Mouse (Mus musculus): Measurements from ENCODE around the gene Unc80. TPM values are rescaled to one million over a fixed set of nuclear protein-coding genes. Genes with fewer than 3 reads are reported as not detected.
A peak's percentile ranks its signal among the peaks of the same experiment; 100 is the strongest.

Gene Unc80
- polyA plus RNA-seq, 1 experiment from 2014 or later = 0.18 TPM

DNA sequence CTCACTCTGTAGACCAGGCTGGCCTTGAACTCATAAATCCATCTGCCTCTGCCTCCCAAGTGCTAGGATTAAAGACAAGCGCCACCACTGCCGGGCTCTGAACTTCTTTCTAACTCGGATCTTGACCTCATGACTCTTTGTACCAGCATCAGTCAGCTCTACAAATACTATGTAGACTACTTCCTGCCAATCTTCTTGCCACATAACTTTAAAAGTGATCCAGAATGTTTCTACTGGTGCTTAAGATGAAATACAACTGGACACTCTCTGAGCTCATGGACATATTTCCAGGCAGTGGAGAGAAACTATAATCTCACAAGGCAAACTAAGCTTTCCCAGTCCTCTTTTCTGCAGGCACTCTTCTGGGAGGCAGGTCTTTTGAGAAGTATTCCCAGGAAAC, 8.8 kb upstream of the Unc80 start:
- no peak overlapping the region for H3K27ac ChIP-seq (ENCODE audit: low read depth, low read length)
- DNase-seq (ENCODE audit: low spot score) (no peak), ATAC-seq (replicated peaks; ENCODE audit: low FRiP score) (no peak)
- H3K27me3 ChIP-seq (replicated peaks; ENCODE audit: control insufficient read depth, insufficient read depth, low read length) = no peaks in the 10 kb centered on the region
- H3K4me1 ChIP-seq (replicated peaks; ENCODE audit: control insufficient read depth, insufficient read depth, low read length) = no peaks in the 10 kb centered on the region
- 69% methylated on average over 3 of the region's 3 CpGs for WGBS
- H3K9me3 ChIP-seq (ENCODE audit: control insufficient read depth, low read length) = no peaks in the 10 kb centered on the region
- no peak overlapping the region for H3K9ac ChIP-seq (ENCODE audit: low read depth, low read length)
- no peaks in the 10 kb centered on the region for H3K36me3 ChIP-seq (ENCODE audit: control insufficient read depth, insufficient read depth, low read length)
- no peak overlapping the region for H3K4me3 ChIP-seq (ENCODE audit: low read depth, low read length)
- no peak overlapping the region for H3K4me2 ChIP-seq

DNA sequence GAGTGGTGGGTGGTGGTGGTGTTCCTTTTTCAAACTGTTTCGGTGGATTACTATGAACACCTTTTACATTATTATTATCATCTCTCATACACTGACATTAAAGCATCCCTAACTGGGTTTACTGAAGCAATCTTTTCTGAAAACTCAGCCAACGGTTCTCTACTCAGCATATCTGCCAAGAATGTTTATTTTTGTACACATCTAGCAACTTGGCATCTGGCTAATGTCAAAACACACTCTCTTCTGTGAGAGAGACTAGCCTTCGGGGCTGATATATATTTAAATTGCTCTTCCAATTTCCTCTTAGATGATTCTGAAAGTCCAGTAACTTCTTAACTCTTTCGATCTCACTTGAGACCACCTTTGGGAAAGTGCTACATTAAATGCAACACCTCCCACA, 7.3 kb upstream of the Unc80 start:
- no peak overlapping the region for H3K27ac ChIP-seq (ENCODE audit: low read depth, low read length)
- no peak overlapping the region for H3K4me3 ChIP-seq (ENCODE audit: low read depth, low read length)
- ATAC-seq (replicated peaks; ENCODE audit: low FRiP score) = no peak
- H3K9ac ChIP-seq (ENCODE audit: low read depth, low read length) = no peak overlapping the region
- H3K9me3 ChIP-seq (ENCODE audit: control insufficient read depth, low read length) = no peaks in the 10 kb centered on the region
- H3K36me3 ChIP-seq (ENCODE audit: control insufficient read depth, insufficient read depth, low read length) = no peaks in the 10 kb centered on the region
- DNase-seq (ENCODE audit: low spot score) = no peak
- H3K4me1 ChIP-seq (replicated peaks; ENCODE audit: control insufficient read depth, insufficient read depth, low read length) = no peaks in the 10 kb centered on the region
- no peaks in the 10 kb centered on the region for H3K27me3 ChIP-seq (replicated peaks; ENCODE audit: control insufficient read depth, insufficient read depth, low read length)
- no peak overlapping the region for H3K4me2 ChIP-seq
- 66% methylated on average over 4 of the region's 4 CpGs for WGBS

DNA sequence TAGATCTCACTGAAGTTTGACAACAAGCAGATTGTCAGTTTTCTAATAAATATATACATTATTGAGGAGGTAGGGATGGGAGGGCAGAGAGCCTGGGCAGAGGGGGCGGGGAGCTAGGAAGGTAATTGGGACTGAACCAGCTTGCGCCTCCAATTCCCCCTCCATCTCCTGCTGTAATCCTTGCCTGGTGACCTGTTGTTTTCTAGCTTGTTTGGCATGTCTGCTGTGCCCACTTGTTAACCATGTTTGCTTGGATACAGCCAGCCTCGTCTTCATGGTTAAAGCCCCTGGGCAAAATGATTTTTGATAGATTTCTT, 495 bp downstream of the Unc80 start:
- Histone ChIP-seq H3K4me1 (replicated peaks; ENCODE audit: control insufficient read depth, insufficient read depth, low read length) (no peaks in the 10 kb centered on the region), H3K4me3 (ENCODE audit: low read depth, low read length) (peak overlapping the region; percentile 54; the same call in 1 of the 2 replicates), H3K9ac (ENCODE audit: low read depth, low read length) (no peak overlapping the region), H3K27me3 (replicated peaks; ENCODE audit: control insufficient read depth, insufficient read depth, low read length) (peaks cover 16% of the 10 kb centered on the region), H3K36me3 (ENCODE audit: control insufficient read depth, insufficient read depth, low read length) (no peaks in the 10 kb centered on the region), H3K9me3 (ENCODE audit: control insufficient read depth, low read length) (no peaks in the 10 kb centered on the region), H3K27ac (ENCODE audit: low read depth, low read length) (no peak overlapping the region), H3K4me2 (peak overlapping the region; percentile 64)
- no peak for ATAC-seq (replicated peaks; ENCODE audit: low FRiP score)
- 19% methylated on average over 3 of the region's 3 CpGs for WGBS
- DNase-seq (ENCODE audit: low spot score) = no peak

DNA sequence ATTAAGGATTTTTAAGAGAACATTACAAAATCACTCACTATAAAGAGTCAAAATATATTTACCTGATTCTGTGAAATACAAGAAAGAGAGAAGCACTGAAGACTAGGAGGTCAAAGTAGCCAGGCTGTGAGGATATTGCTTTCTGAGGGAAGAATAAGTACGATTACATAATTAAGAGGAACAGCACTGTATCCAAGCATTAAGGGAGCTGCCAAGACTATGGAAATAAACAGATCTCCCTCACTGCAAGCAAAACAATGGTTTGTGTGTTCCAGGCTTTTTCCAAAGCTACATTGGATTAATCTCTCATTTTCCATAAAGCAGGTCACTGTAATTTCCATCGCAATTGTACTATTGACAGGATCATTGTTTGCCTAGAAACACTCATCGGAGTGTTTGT, 14.6 kb downstream of the Unc80 start:
- H3K9ac ChIP-seq (ENCODE audit: low read depth, low read length) = no peak overlapping the region
- no peak overlapping the region for H3K4me2 ChIP-seq
- ATAC-seq (replicated peaks; ENCODE audit: low FRiP score) (no peak), DNase-seq (ENCODE audit: low spot score) (no peak)
- WGBS = 88% methylated on average over 3 of the region's 3 CpGs
- H3K4me3 ChIP-seq (ENCODE audit: low read depth, low read length) = no peak overlapping the region
- no peaks in the 10 kb centered on the region for H3K4me1 ChIP-seq (replicated peaks; ENCODE audit: control insufficient read depth, insufficient read depth, low read length)
- no peak overlapping the region for H3K27ac ChIP-seq (ENCODE audit: low read depth, low read length)
- no peaks in the 10 kb centered on the region for H3K36me3 ChIP-seq (ENCODE audit: control insufficient read depth, insufficient read depth, low read length)
- H3K27me3 ChIP-seq (replicated peaks; ENCODE audit: control insufficient read depth, insufficient read depth, low read length) = no peaks in the 10 kb centered on the region
- no peaks in the 10 kb centered on the region for H3K9me3 ChIP-seq (ENCODE audit: control insufficient read depth, low read length)

DNA sequence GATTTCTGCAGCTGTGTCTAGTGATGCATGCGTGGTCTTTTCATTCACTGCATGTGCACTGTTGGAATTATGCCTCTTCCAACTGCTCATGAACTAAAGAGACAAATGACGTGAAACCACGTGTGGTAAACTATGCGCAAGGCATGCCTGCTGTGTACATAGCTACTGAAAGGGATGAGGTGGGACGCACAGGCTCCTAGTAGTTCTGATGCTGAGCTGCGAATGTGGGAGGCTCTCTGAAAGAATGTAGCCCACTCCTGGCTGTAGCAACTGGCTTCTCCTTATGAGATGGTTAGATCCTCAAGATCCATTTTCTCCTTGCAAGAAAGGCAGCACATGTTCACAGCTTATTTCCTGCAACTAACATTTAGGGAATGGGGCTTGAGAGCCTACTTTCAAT, 24.9 kb downstream of the Unc80 start:
- Histone ChIP-seq H3K9ac (ENCODE audit: low read depth, low read length) (no peak overlapping the region), H3K36me3 (ENCODE audit: control insufficient read depth, insufficient read depth, low read length) (no peaks in the 10 kb centered on the region), H3K27ac (ENCODE audit: low read depth, low read length) (no peak overlapping the region), H3K4me2 (no peak overlapping the region), H3K4me3 (ENCODE audit: low read depth, low read length) (no peak overlapping the region), H3K4me1 (replicated peaks; ENCODE audit: control insufficient read depth, insufficient read depth, low read length) (no peaks in the 10 kb centered on the region), H3K9me3 (ENCODE audit: control insufficient read depth, low read length) (no peaks in the 10 kb centered on the region), H3K27me3 (replicated peaks; ENCODE audit: control insufficient read depth, insufficient read depth, low read length) (no peaks in the 10 kb centered on the region)
- ATAC-seq (replicated peaks; ENCODE audit: low FRiP score) = no peak
- no peak for DNase-seq (ENCODE audit: low spot score)
- 78% methylated on average over 6 of the region's 6 CpGs for WGBS

DNA sequence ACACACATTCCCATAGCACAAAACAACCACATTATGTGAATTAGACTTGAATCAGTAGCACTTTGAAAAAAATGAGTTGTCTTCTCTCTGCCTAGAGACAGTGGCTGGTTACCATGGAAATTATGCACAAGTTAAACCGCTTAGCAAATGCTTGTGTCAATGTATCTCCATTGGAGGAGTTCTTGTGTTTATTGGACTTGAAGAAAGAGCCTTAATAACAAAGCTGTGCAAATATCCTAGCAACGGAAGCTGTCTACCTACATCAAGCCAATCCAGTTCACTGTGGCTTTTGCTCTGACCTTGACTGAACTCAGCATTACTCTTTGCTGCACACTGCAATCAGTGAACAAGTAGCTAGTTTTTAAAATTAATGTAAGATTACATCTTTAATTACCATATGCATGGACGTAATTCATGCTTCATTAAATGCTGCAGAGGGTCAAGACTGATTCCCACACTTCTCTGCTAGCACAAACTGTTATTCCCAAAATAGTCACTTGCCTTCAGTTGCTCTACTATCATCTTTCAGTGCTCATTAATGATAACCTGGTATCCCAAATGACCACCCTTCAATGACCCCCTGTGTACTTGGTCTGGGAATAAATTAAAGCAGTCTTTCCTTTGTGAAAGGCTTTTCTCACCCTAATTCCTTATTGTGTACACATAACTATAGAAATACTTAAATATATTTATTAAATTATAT, 27.3 kb downstream of the Unc80 start:
- Histone ChIP-seq H3K9ac (ENCODE audit: low read depth, low read length) (no peak overlapping the region), H3K4me2 (no peak overlapping the region), H3K9me3 (ENCODE audit: control insufficient read depth, low read length) (no peaks in the 10 kb centered on the region), H3K27ac (ENCODE audit: low read depth, low read length) (no peak overlapping the region), H3K4me3 (ENCODE audit: low read depth, low read length) (no peak overlapping the region), H3K36me3 (ENCODE audit: control insufficient read depth, insufficient read depth, low read length) (no peaks in the 10 kb centered on the region), H3K27me3 (replicated peaks; ENCODE audit: control insufficient read depth, insufficient read depth, low read length) (no peaks in the 10 kb centered on the region), H3K4me1 (replicated peaks; ENCODE audit: control insufficient read depth, insufficient read depth, low read length) (no peaks in the 10 kb centered on the region)
- 78% methylated on average over 3 of the region's 3 CpGs for WGBS
- no peak for DNase-seq (ENCODE audit: low spot score)
- ATAC-seq (replicated peaks; ENCODE audit: low FRiP score) = no peak

DNA sequence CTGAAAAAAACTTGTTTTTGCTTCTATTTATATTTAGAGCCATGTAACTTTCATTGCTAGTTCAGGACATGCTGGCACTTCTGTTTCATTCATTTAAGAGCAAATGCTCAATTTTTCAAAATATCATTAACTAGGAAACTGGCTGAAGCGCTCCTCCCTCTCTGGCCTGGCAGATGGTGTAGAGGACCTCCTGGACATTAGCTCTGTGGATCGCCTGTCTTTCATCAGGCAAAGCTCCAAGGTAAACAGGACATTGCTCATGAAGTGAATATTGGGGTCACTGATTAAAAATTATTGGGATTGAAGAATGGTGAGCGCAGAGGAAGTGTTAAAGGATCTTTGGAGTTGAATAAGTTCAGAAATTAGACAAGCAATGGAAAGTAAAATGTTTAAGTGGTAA, 82.6 kb downstream of the Unc80 start:
- Histone ChIP-seq H3K4me1 (replicated peaks; ENCODE audit: control insufficient read depth, insufficient read depth, low read length) (no peaks in the 10 kb centered on the region), H3K27me3 (replicated peaks; ENCODE audit: control insufficient read depth, insufficient read depth, low read length) (no peaks in the 10 kb centered on the region), H3K27ac (ENCODE audit: low read depth, low read length) (no peak overlapping the region), H3K9me3 (ENCODE audit: control insufficient read depth, low read length) (no peaks in the 10 kb centered on the region), H3K4me3 (ENCODE audit: low read depth, low read length) (no peak overlapping the region), H3K36me3 (ENCODE audit: control insufficient read depth, insufficient read depth, low read length) (no peaks in the 10 kb centered on the region), H3K9ac (ENCODE audit: low read depth, low read length) (no peak overlapping the region), H3K4me2 (no peak overlapping the region)
- WGBS = 74% methylated on average over 3 of the region's 3 CpGs
- no peak for ATAC-seq (replicated peaks; ENCODE audit: low FRiP score)
- DNase-seq (ENCODE audit: low spot score) = no peak

DNA sequence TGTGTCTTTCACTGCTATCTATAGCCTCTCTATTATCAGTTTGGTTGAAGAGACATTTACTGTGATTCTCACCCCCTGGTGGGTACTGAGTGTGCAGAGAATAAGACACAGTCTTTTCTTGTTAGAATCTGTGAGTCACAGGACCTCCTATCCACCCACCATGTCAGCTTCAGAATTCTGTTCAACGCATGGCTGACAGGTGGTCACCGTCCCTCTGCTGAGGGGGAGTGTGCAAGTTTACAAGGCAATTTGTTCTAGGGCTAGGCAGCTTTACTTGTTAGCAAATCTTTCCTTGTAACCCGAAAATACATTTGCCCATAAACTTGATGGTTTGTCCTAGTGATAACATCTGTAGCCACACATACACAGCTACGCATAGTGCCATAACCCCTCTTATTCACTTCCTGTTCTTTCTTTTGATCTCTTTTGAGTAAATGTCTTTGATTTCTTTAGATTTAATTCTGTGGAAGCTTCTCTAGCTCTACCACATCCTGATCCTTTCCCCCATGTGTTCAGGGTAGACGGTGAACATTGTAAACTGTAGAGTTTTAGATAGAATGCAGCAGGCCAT, 84.3 kb downstream of the Unc80 start:
- H3K4me3 ChIP-seq (ENCODE audit: low read depth, low read length) = no peak overlapping the region
- H3K9ac ChIP-seq (ENCODE audit: low read depth, low read length) = no peak overlapping the region
- H3K4me1 ChIP-seq (replicated peaks; ENCODE audit: control insufficient read depth, insufficient read depth, low read length) = no peaks in the 10 kb centered on the region
- no peak overlapping the region for H3K4me2 ChIP-seq
- H3K27me3 ChIP-seq (replicated peaks; ENCODE audit: control insufficient read depth, insufficient read depth, low read length) = no peaks in the 10 kb centered on the region
- no peak overlapping the region for H3K27ac ChIP-seq (ENCODE audit: low read depth, low read length)
- WGBS = 76% methylated on average over 5 of the region's 5 CpGs
- ATAC-seq (replicated peaks; ENCODE audit: low FRiP score) (no peak), DNase-seq (ENCODE audit: low spot score) (no peak)
- no peaks in the 10 kb centered on the region for H3K9me3 ChIP-seq (ENCODE audit: control insufficient read depth, low read length)
- H3K36me3 ChIP-seq (ENCODE audit: control insufficient read depth, insufficient read depth, low read length) = no peaks in the 10 kb centered on the region

DNA sequence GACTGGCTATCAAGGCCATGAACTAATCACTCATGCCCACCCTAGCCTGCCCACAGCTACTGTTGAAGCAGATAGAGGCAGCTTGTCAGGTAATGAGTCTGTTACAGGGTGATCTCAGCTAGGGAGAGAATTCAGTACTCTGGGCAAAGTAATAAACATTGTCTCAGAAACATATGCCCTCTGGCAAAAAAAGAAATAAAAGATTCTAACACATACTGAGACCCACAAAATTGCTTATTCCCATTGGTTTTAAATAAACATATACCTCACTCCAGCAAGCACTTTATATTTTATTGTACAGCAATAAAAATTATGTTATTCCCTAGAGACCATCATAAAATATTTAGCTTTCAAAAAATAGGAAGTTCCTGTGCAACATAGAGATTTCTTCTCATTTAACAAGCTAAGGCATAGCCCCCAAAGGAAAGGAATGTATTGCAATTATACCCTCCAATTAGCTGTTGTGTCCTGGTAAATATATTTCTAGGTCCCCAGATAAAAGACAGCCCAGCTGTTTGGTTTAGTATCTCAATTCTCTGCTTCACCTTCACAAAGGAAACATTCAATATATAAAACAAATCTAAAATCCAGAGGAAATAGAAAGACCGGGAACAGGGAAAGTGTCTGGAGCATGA, 93.6 kb downstream of the Unc80 start:
- WGBS = 97% methylated on average over 1 of the region's 1 CpGs
- Histone ChIP-seq H3K27me3 (replicated peaks; ENCODE audit: control insufficient read depth, insufficient read depth, low read length) (no peaks in the 10 kb centered on the region), H3K4me2 (no peak overlapping the region), H3K4me3 (ENCODE audit: low read depth, low read length) (no peak overlapping the region), H3K9ac (ENCODE audit: low read depth, low read length) (no peak overlapping the region), H3K4me1 (replicated peaks; ENCODE audit: control insufficient read depth, insufficient read depth, low read length) (no peaks in the 10 kb centered on the region), H3K36me3 (ENCODE audit: control insufficient read depth, insufficient read depth, low read length) (no peaks in the 10 kb centered on the region), H3K27ac (ENCODE audit: low read depth, low read length) (no peak overlapping the region), H3K9me3 (ENCODE audit: control insufficient read depth, low read length) (no peaks in the 10 kb centered on the region)
- DNase-seq (ENCODE audit: low spot score) (no peak), ATAC-seq (replicated peaks; ENCODE audit: low FRiP score) (no peak)

Data from liver, embryonic 11.5 days (tissue).